Mouse (Mus musculus): ENCODE data around the gene Zfp341.

Gene Zfp341

GRCm38 (mm10) chr2:154613118-154614115, at the start of gene Zfp341, which contains the start of gene 4930519P11Rik:
Zfp341 (plus strand) TSS chr2:154613297.
4930519P11Rik (minus strand) TSS chr2:154613437.
- peak; percentile 91 to 92 for DNase-seq (ENCODE audit: low spot score in 2 of 2)

GRCm38 (mm10) chr2:154563612-154564170, 49.4 kb upstream of the Zfp341 start:
- DNase-seq (ENCODE audit: low spot score in 2 of 2) = no peak

GRCm38 (mm10) chr2:154565562-154565961, 47.5 kb upstream of the Zfp341 start:
- DNase-seq (ENCODE audit: low spot score in 2 of 2) = no peak

GRCm38 (mm10) chr2:154566641-154567040, 46.5 kb upstream of the Zfp341 start:
- no peak for DNase-seq (ENCODE audit: low spot score in 2 of 2)

GRCm38 (mm10) chr2:154567766-154568165, 45.3 kb upstream of the Zfp341 start:
- DNase-seq (ENCODE audit: low spot score in 2 of 2) = no peak

- peak; percentile 50 to 74 for DNase-seq (ENCODE audit: low spot score in 2 of 2)
These were observed 44.6 kb upstream of the Zfp341 start for GRCm38 (mm10) chr2:154568329-154569070.

GRCm38 (mm10) chr2:154569071-154569748, 43.9 kb upstream of the Zfp341 start:
- peak; percentile 67 to 71 for DNase-seq (ENCODE audit: low spot score in 2 of 2)

GRCm38 (mm10) chr2:154569836-154570286, 43.2 kb upstream of the Zfp341 start, which contains the start of gene E2f1:
E2f1 (minus strand) TSS chr2:154569892.
- peak; percentile 94 to 96 for DNase-seq (ENCODE audit: low spot score in 2 of 2)

GRCm38 (mm10) chr2:154570666-154571065, 42.4 kb upstream of the Zfp341 start:
- DNase-seq (ENCODE audit: low spot score in 2 of 2) = no peak

GRCm38 (mm10) chr2:154571266-154571665, 41.8 kb upstream of the Zfp341 start:
- no peak for DNase-seq (ENCODE audit: low spot score in 2 of 2)

- DNase-seq (ENCODE audit: low spot score in 2 of 2) = no peak
These were observed 41.1 kb upstream of the Zfp341 start for GRCm38 (mm10) chr2:154571976-154572375.

GRCm38 (mm10) chr2:154572996-154573395, 40.1 kb upstream of the Zfp341 start:
- DNase-seq (ENCODE audit: low spot score in 2 of 2) = no peak

GRCm38 (mm10) chr2:154574271-154574670, 38.8 kb upstream of the Zfp341 start:
- DNase-seq (ENCODE audit: low spot score in 2 of 2) = no peak

- DNase-seq (ENCODE audit: low spot score in 2 of 2) = no peak
These were observed 36.0 kb upstream of the Zfp341 start for GRCm38 (mm10) chr2:154576876-154577743.

- no peak for DNase-seq (ENCODE audit: low spot score in 2 of 2)
These were observed 35.4 kb upstream of the Zfp341 start for GRCm38 (mm10) chr2:154577744-154578067.

GRCm38 (mm10) chr2:154580586-154580985, 32.5 kb upstream of the Zfp341 start:
- no peak for DNase-seq (ENCODE audit: low spot score in 2 of 2)

- DNase-seq (ENCODE audit: low spot score in 2 of 2) = no peak
These were observed 31.7 kb upstream of the Zfp341 start for GRCm38 (mm10) chr2:154581421-154581820.

GRCm38 (mm10) chr2:154583906-154584872, 28.9 kb upstream of the Zfp341 start:
- DNase-seq (ENCODE audit: low spot score in 2 of 2) = no peak

- no peak for DNase-seq (ENCODE audit: low spot score in 2 of 2)
These were observed 28.0 kb upstream of the Zfp341 start for GRCm38 (mm10) chr2:154584931-154585601.

Data from urinary bladder, postnatal 4 days (tissue).